Mouse (Mus musculus) stomach, embryonic 16.5 days (tissue): ENCODE measurements around the gene Phb. TPM values are rescaled to one million over a fixed set of nuclear protein-coding genes. Genes with fewer than 3 reads are reported as not detected.

Source experiments
- ATAC-seq: fragments of 200-750 bp; cut with Nextera tagmentation; 2 replicates; pipeline ENCODE4 v1.8.0; 2017; ENCODE audit warnings: moderate number of reproducible peaks, moderate TSS enrichment; ENCODE audit not compliant: insufficient read depth, low FRiP score
- H3K27ac ChIP-seq: fragments of 300-500 bp; sonication (generic); 2 replicates; pipeline ENCODE4 v1.5.1; 2014; ENCODE audit warnings: low read length
- H3K27me3 ChIP-seq: fragments of 300-500 bp; sonication (generic); 2 replicates; pipeline ENCODE4 v1.6.1; 2014; ENCODE audit warnings: low read length, control low read depth, mixed read lengths; ENCODE audit not compliant: control insufficient read depth, insufficient read depth
- H3K36me3 ChIP-seq: fragments of 300-500 bp; sonication (generic); 2 replicates; pipeline ENCODE4 v1.6.1; 2014; ENCODE audit warnings: low read length; ENCODE audit not compliant: control insufficient read depth, insufficient read depth
- H3K4me1 ChIP-seq: fragments of 300-500 bp; sonication (generic); 2 replicates; pipeline ENCODE4 v1.6.1; 2014; ENCODE audit warnings: low read length, control low read depth, mixed read lengths; ENCODE audit not compliant: control insufficient read depth, insufficient read depth
- H3K4me2 ChIP-seq: fragments of 300-500 bp; sonication (generic); 2 replicates; pipeline ENCODE4 v1.6.1; 2014; ENCODE audit warnings: low read depth, low read length, mixed read lengths
- H3K4me3 ChIP-seq: fragments of 300-500 bp; sonication (generic); replicated peaks from 2 replicates; pipeline ENCODE4 v1.5.1; 2014; ENCODE audit warnings: mild to moderate bottlenecking, low read length
- H3K9ac ChIP-seq: fragments of 300-500 bp; sonication (generic); 2 replicates; pipeline ENCODE4 v1.6.1; 2014; ENCODE audit warnings: low read length
- H3K9me3 ChIP-seq: fragments of 300-500 bp; sonication (generic); replicated peaks from 2 replicates; pipeline ENCODE4 v1.6.1; 2016; ENCODE audit warnings: low read length, control low read depth; ENCODE audit not compliant: control insufficient read depth
- WGBS: fragments of 180-500 bp; shearing (Covaris S2); extraction: QIAGEN DNeasy Blood & Tissue Kit; methylation state at CpG from one replicate; pipeline ENCODE4 v1.1.7; 2014; 5-methylcytosine and 5-hydroxymethylcytosine counted together
- polyA plus RNA-seq: library from polyadenylated mRNA; unstranded; fragments of >200 nt; fragmentation: Nextera tagmentation; extraction: Ambion mirVana; gene quantifications from 2 replicates; pipeline ENCODE4 v1.2.1, GENCODE M21; 2015

Gene Phb
- polyA plus RNA-seq, 1 experiment from 2014 or later = 221 TPM

- H3K9ac ChIP-seq = 0 out of 2 replicates have a peak overlapping the region, but pooled peaks have one; percentile 6
- ATAC-seq = no peak
- peak overlapping the region; percentile 31; the same call in 1 of the 2 replicates for H3K27ac ChIP-seq
- H3K4me3 ChIP-seq = no peak overlapping the region
- no peaks in the 10 kb centered on the region for H3K36me3 ChIP-seq
- H3K27me3 ChIP-seq = no peaks in the 10 kb centered on the region
- H3K4me1 ChIP-seq = peaks cover 14% of the 10 kb centered on the region
- no peak overlapping the region for H3K4me2 ChIP-seq
- WGBS = 77% methylated on average over 6 of the region's 6 CpGs
- no peaks in the 10 kb centered on the region for H3K9me3 ChIP-seq
Measured at GRCm38 (mm10) chr11:95632474-95632873, 34.3 kb upstream of the Phb start.

GRCm38 (mm10) chr11:95633512-95634000 lies 33.2 kb upstream of the Phb start:
- no peak for ATAC-seq
- Histone ChIP-seq H3K27me3 (no peaks in the 10 kb centered on the region), H3K4me3 (no peak overlapping the region), H3K27ac (0 out of 2 replicates have a peak overlapping the region, but pooled peaks have one; percentile 12), H3K4me1 (peaks cover 14% of the 10 kb centered on the region), H3K9me3 (no peaks in the 10 kb centered on the region), H3K4me2 (no peak overlapping the region), H3K36me3 (no peaks in the 10 kb centered on the region), H3K9ac (no peak overlapping the region)
- 70% methylated on average over 2 of the region's 2 CpGs for WGBS

GRCm38 (mm10) chr11:95635030-95635429 lies 31.7 kb upstream of the Phb start:
- H3K27me3 ChIP-seq = no peaks in the 10 kb centered on the region
- no peak overlapping the region for H3K4me3 ChIP-seq
- H3K27ac ChIP-seq = no peak overlapping the region
- H3K9me3 ChIP-seq = no peaks in the 10 kb centered on the region
- H3K36me3 ChIP-seq = no peaks in the 10 kb centered on the region
- 13% methylated on average over 2 of the region's 2 CpGs for WGBS
- H3K9ac ChIP-seq = no peak overlapping the region
- no peak for ATAC-seq
- H3K4me1 ChIP-seq = peaks cover 14% of the 10 kb centered on the region
- H3K4me2 ChIP-seq = no peak overlapping the region

- H3K9ac ChIP-seq = no peak overlapping the region
Measured at GRCm38 (mm10) chr11:95640751-95641150, 26.0 kb upstream of the Phb start.

GRCm38 (mm10) chr11:95642534-95643280 lies 24.1 kb upstream of the Phb start:
- Histone ChIP-seq H3K27ac (no peak overlapping the region; the same call in 1 of the 2 replicates), H3K4me2 (no peak overlapping the region), H3K4me1 (peaks cover 33% of the 10 kb centered on the region), H3K9ac (no peak overlapping the region), H3K4me3 (no peak overlapping the region), H3K27me3 (peaks cover 18% of the 10 kb centered on the region), H3K36me3 (no peaks in the 10 kb centered on the region), H3K9me3 (no peaks in the 10 kb centered on the region)
- 47% methylated on average over 12 of the region's 12 CpGs for WGBS
- ATAC-seq = peak; percentile 35; the same call in 1 of the 2 replicates

More at GRCm38 (mm10) chr11:95640751-95641150, 26.0 kb upstream of the Phb start:
- H3K27ac ChIP-seq = no peak overlapping the region; the same call in 1 of the 2 replicates
- H3K27me3 ChIP-seq = peaks cover 14% of the 10 kb centered on the region
- H3K4me1 ChIP-seq = peaks cover 31% of the 10 kb centered on the region
- H3K36me3 ChIP-seq = no peaks in the 10 kb centered on the region
- H3K4me2 ChIP-seq = no peak overlapping the region
- WGBS = 69% methylated on average over 2 of the region's 2 CpGs
- ATAC-seq = no peak
- no peaks in the 10 kb centered on the region for H3K9me3 ChIP-seq
- no peak overlapping the region for H3K4me3 ChIP-seq

- H3K4me3 ChIP-seq = no peak overlapping the region
- ATAC-seq = peak; percentile 26; the same call in 1 of the 2 replicates
- no peak overlapping the region for H3K4me2 ChIP-seq
- H3K36me3 ChIP-seq = no peaks in the 10 kb centered on the region
- peaks cover 18% of the 10 kb centered on the region for H3K27me3 ChIP-seq
- no peaks in the 10 kb centered on the region for H3K9me3 ChIP-seq
- peaks cover 33% of the 10 kb centered on the region for H3K4me1 ChIP-seq
- H3K9ac ChIP-seq = no peak overlapping the region
- WGBS = 38% methylated on average over 5 of the region's 5 CpGs
- no peak overlapping the region; the same call in 1 of the 2 replicates for H3K27ac ChIP-seq
Measured at GRCm38 (mm10) chr11:95643856-95644255, 22.9 kb upstream of the Phb start.

- Histone ChIP-seq H3K9me3 (no peaks in the 10 kb centered on the region), H3K4me1 (peaks cover 33% of the 10 kb centered on the region), H3K27me3 (peaks cover 18% of the 10 kb centered on the region), H3K27ac (no peak overlapping the region), H3K4me2 (no peak overlapping the region), H3K9ac (no peak overlapping the region), H3K4me3 (no peak overlapping the region), H3K36me3 (no peaks in the 10 kb centered on the region)
- 70% methylated on average over 7 of the region's 7 CpGs for WGBS
- ATAC-seq = no peak
Measured at GRCm38 (mm10) chr11:95644381-95644780, 22.4 kb upstream of the Phb start.

- Histone ChIP-seq H3K9ac (0 out of 2 replicates have a peak overlapping the region, but pooled peaks have one; percentile 16), H3K27me3 (peaks cover 18% of the 10 kb centered on the region)
- 10% methylated on average over 36 of the region's 36 CpGs for whole genome bisulfite sequencing
Measured at GRCm38 (mm10) chr11:95645397-95646153, 21.2 kb upstream of the Phb start.

GRCm38 (mm10) chr11:95646154-95646490 lies 20.6 kb upstream of the Phb start:
- no peak overlapping the region for H3K9ac ChIP-seq
- no peaks in the 10 kb centered on the region for H3K9me3 ChIP-seq
- H3K4me2 ChIP-seq = no peak overlapping the region
- H3K4me1 ChIP-seq = peaks cover 27% of the 10 kb centered on the region
- H3K4me3 ChIP-seq = no peak overlapping the region
- H3K36me3 ChIP-seq = no peaks in the 10 kb centered on the region
- ATAC-seq = no peak
- 74% methylated on average over 3 of the region's 3 CpGs for WGBS
- peaks cover 18% of the 10 kb centered on the region for H3K27me3 ChIP-seq
- no peak overlapping the region for H3K27ac ChIP-seq

More at GRCm38 (mm10) chr11:95645397-95646153, 21.2 kb upstream of the Phb start:
- Histone ChIP-seq H3K27ac (no peak overlapping the region), H3K4me3 (no peak overlapping the region), H3K36me3 (no peaks in the 10 kb centered on the region), H3K9me3 (no peaks in the 10 kb centered on the region), H3K4me1 (peaks cover 32% of the 10 kb centered on the region), H3K4me2 (0 out of 2 replicates have a peak overlapping the region, but pooled peaks have one; percentile 17)
- ATAC-seq = no peak
